Mouse (Mus musculus) cerebellum, adult 2 months (tissue): ENCODE results near the gene Pfkfb3.

Experiments used
- CTCF ChIP-seq: fragments of 200-500 bp; IDR thresholded peaks from 2 replicates; pipeline ENCODE4 v1.5.1; 2011; ENCODE audit warnings: low read depth, mild to moderate bottlenecking, control low read depth, low read length, moderate library complexity, borderline replicate concordance; ENCODE audit not compliant: insufficient read depth
- POLR2A ChIP-seq: fragments of 200-500 bp; IDR thresholded peaks from 2 replicates; pipeline ENCODE4 v1.6.1; 2011; ENCODE audit warnings: low read length, control low read depth, borderline replicate concordance; ENCODE audit not compliant: insufficient read depth

DNA sequence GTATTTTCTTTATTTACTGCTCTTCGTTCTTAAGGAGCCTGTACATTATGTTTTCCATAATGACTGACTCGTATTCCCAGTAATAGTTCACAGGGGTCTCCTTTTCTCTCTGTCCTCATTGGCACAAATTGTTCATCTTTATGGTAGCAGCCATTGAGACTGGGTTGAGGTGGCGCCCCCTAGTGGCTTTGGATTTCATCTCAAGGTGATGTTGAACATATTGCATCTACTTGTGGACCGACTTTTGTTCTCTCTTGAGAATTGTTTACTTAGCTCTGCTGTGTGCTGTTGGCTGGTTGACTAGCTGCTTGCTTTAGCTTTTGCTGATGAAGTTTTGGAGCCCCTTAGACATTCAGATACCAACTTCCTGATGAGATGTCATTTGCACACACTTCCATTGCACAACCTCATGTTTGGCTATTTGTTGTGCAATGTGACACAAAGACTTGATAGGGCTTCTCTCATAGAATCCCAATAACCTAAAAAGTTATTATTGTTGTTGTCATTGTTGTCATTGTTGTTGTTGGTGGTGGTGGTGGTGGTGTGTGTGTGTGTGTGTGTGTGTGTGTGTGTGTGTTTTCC lies 14.0 kb upstream of the Pfkfb3 start:
- no peak for TF ChIP-seq CTCF
- no peak for TF ChIP-seq POLR2A
